Mouse (Mus musculus): Measurements from ENCODE around the gene Syvn1. TPM values are rescaled to one million over a fixed set of nuclear protein-coding genes. Genes with fewer than 3 reads are reported as not detected.

The Syvn1 gene
- total and polyA plus RNA-seq, 3 experiments: 14.3 to 55.0 TPM; not detected in 1

- peak; percentile 69 for TF ChIP-seq ZNF384 (IDR thresholded peaks at IDR 0.05; ENCODE audit: low read depth, low read length)
- peak; percentile 59; the same call in 1 of the 2 replicates for TF ChIP-seq ELF1 (IDR thresholded peaks at IDR 0.05; ENCODE audit: low read depth, low read length)
- no peak; the same call in 1 of the 2 replicates for TF ChIP-seq USF1 (IDR thresholded peaks at IDR 0.05; ENCODE audit: low read depth, low read length)
- TF ChIP-seq MXI1 (IDR thresholded peaks at IDR 0.05; ENCODE audit: low read depth, low read length): peak; percentile 79
- peak; percentile 92 for TF ChIP-seq MAZ (IDR thresholded peaks at IDR 0.05; ENCODE audit: low read depth, low read length)
Measured at GRCm38 (mm10) chr19:6046294-6047153, at the start of gene Syvn1 (continued).

DNA sequence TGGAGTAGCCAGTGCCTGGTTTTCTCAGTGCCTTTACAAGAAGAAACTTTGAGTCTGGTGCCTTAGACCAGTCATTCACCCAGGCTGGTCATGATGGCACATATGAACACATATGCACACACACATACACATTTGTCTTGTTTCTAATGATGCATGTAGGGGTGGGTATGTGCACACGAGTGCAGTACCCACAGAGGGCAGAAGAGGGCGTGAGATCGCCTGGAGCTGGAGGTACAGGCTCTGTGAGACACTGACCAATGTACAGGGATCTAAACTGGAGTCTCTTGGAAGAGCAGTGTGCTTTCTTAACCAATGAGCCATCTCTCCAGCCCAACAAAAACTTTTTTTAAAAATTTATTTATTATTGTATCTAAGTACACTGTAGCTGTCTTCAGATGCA is 48.2 kb upstream of the Syvn1 start:
- Histone ChIP-seq H3K9ac (ENCODE audit: control insufficient read depth, low read depth, low read length, poor library complexity, severe bottlenecking) (no peak overlapping the region), H3K79me2 (ENCODE audit: control insufficient read depth, insufficient read depth, low read length, poor library complexity) (no peaks in the 10 kb centered on the region), H3K36me3 (ENCODE audit: control insufficient read depth in 1 of 2, insufficient read depth in 2 of 2, low read length in 2 of 2) (peaks cover 0 to 3% of the 10 kb centered on the region in 2 experiments; a peak in 3 of 4 replicates), H3K4me1 (ENCODE audit: control insufficient read depth in 1 of 2, insufficient read depth in 2 of 2, low read length in 2 of 2) (peaks cover 0 to 4% of the 10 kb centered on the region in 2 experiments; a peak in 1 of 4 replicates), H3K27ac (ENCODE audit: control insufficient read depth, low read depth, low read length) (no peak overlapping the region), H3K9me3 (replicated peaks; ENCODE audit: insufficient read depth, low read length) (no peaks in the 10 kb centered on the region), H3K27me3 (ENCODE audit: control insufficient read depth in 1 of 2, insufficient read depth in 2 of 2, low read length in 2 of 2) (no peaks in the 10 kb centered on the region), H3K4me3 (ENCODE audit: control insufficient read depth in 1 of 2, insufficient read depth in 1 of 2, low read depth in 2 of 2, low read length in 2 of 2) (no peak overlapping the region)
- TF ChIP-seq RAD21 (IDR thresholded peaks at IDR 0.05; ENCODE audit: low read depth, low read length): no peak
- no peak for TF ChIP-seq SMC3 (IDR thresholded peaks at IDR 0.05; ENCODE audit: low read depth, low read length)
- no peak for TF ChIP-seq MYC (IDR thresholded peaks at IDR 0.05; ENCODE audit: low read depth, low read length)
- peak; percentile 17 to 49 (median 25); a peak in 4 of 6 replicates for TF ChIP-seq CTCF (IDR thresholded peaks at IDR 0.05 in 2 of 3, conservative IDR thresholded peaks at IDR 0.05 in 1 of 3; ENCODE audit: control insufficient read depth in 1 of 3, insufficient read depth in 1 of 3, low read depth in 2 of 3, low read length in 3 of 3, poor library complexity in 1 of 3, severe bottlenecking in 1 of 3)
- TF ChIP-seq POLR2AphosphoS2 (IDR thresholded peaks at IDR 0.05; ENCODE audit: low read length): no peak
- no peak for TF ChIP-seq UBTF (IDR thresholded peaks at IDR 0.05; ENCODE audit: borderline replicate concordance, insufficient read depth, low read depth, low read length)
- no peak for DNase-seq (ENCODE audit: low read depth, low spot score)

GRCm38 (mm10) chr19:5999969-6000368 is 46.4 kb upstream of the Syvn1 start:
- Histone ChIP-seq H3K79me2 (ENCODE audit: control insufficient read depth, insufficient read depth, low read length, poor library complexity) (no peaks in the 10 kb centered on the region), H3K9me3 (replicated peaks; ENCODE audit: insufficient read depth, low read length) (no peaks in the 10 kb centered on the region), H3K9ac (ENCODE audit: control insufficient read depth, low read depth, low read length, poor library complexity, severe bottlenecking) (no peak overlapping the region), H3K4me3 (ENCODE audit: control insufficient read depth in 1 of 2, insufficient read depth in 1 of 2, low read depth in 2 of 2, low read length in 2 of 2) (no peak overlapping the region), H3K27me3 (ENCODE audit: control insufficient read depth in 1 of 2, insufficient read depth in 2 of 2, low read length in 2 of 2) (no peaks in the 10 kb centered on the region), H3K27ac (ENCODE audit: control insufficient read depth, low read depth, low read length) (no peak overlapping the region), H3K4me1 (ENCODE audit: control insufficient read depth in 1 of 2, insufficient read depth in 2 of 2, low read length in 2 of 2) (peaks cover 0 to 4% of the 10 kb centered on the region in 2 experiments; a peak in 1 of 4 replicates), H3K36me3 (ENCODE audit: control insufficient read depth in 1 of 2, insufficient read depth in 2 of 2, low read length in 2 of 2) (peaks cover 0 to 3% of the 10 kb centered on the region in 2 experiments; a peak in 3 of 4 replicates)
- TF ChIP-seq USF2 (IDR thresholded peaks at IDR 0.05; ENCODE audit: borderline replicate concordance in 1 of 2, insufficient read depth in 1 of 2, low read depth in 1 of 2, low read length in 2 of 2) (no peak), HCFC1 (IDR thresholded peaks at IDR 0.05; ENCODE audit: low read depth, low read length) (no peak), ETS1 (IDR thresholded peaks at IDR 0.05; ENCODE audit: low read depth, low read length) (no peak), POLR2AphosphoS5 (IDR thresholded peaks at IDR 0.05; ENCODE audit: borderline replicate concordance, low read depth, low read length) (no peak), MEF2A (IDR thresholded peaks at IDR 0.05; ENCODE audit: extremely low read depth, insufficient replicate concordance, low read depth, low read length, poor library complexity, severe bottlenecking) (no peak), E2F4 (IDR thresholded peaks at IDR 0.05; ENCODE audit: borderline replicate concordance, low read depth, low read length) (no peak), USF1 (IDR thresholded peaks at IDR 0.05; ENCODE audit: low read depth, low read length) (no peak), SIN3A (IDR thresholded peaks at IDR 0.05; ENCODE audit: low read length) (no peak), ZKSCAN1 (IDR thresholded peaks at IDR 0.05; ENCODE audit: low read depth, low read length) (no peak), JUND (IDR thresholded peaks at IDR 0.05; ENCODE audit: low read depth, low read length) (no peak), CHD1 (IDR thresholded peaks at IDR 0.05; ENCODE audit: low read depth, low read length) (no peak)
- no peak for DNase-seq (ENCODE audit: low read depth, low spot score)
